Mouse (Mus musculus) regulatory T cell (primary cell): ENCODE measurements around the gene Adrm1.

Source experiments
- in situ Hi-C: fragments of 300-600 bp; cut with MboI, MseI; formaldehyde crosslinking; loops from one replicate; pipeline ENCODE4 v1.15.1; 2025; ENCODE audit warnings: high pct_unique_total_duplicates

Adrm1 gene

DNA sequence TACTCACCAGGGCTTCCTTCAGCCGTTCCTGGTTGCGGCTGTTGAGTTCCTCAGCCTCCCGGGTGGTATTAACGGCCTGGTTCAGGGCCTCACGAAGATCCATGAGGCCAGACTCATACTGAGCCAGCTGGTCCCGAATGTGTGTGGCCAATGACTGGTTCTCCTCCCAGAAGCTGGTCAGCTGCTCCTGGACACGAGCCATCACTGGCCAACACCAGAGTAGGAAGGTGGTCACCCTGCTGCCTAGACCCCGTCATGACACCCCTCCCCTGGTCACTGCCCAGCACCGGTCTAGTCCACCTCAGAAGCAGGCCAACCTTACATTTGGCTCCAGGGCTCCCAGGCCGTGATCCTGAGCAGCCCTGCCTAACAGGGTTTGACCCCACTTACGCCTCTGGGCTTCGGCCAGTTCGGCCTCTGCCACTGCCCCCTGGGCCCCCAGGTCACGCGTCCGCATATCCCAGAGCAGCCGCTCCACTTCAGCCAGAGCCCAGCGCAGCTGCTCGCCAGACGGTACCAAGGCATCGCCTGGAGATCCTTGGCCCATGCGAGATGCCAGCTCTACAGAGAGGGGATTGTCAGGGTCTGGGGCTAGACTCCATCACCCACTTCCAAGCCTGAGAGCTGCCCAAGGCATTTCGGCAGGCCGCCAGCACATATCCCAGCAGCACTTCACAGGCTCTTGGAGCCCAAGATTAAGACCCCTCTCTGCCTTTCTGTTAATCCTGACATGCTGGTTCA, 12.9 kb downstream of the Adrm1 start:
- in situ Hi-C loops = no loop called here

DNA sequence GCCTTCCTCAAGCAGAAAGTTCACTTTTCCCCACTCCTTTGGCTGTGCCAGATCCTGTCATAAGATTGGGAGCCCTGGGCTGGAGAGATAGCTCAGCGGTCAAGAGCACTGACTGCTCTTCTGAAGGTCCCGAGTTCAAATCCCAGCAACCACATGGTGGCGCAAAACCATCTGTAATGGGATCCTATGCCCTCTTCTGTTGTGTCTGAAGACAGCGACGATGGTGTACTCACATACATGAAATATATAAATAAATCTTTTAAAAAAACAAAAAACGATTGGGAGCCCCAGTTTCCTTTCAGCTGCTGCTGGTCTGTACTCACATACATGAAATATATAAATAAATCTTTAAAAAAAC, 13.4 kb downstream of the Adrm1 start:
- in situ Hi-C loops = no loop called here

DNA sequence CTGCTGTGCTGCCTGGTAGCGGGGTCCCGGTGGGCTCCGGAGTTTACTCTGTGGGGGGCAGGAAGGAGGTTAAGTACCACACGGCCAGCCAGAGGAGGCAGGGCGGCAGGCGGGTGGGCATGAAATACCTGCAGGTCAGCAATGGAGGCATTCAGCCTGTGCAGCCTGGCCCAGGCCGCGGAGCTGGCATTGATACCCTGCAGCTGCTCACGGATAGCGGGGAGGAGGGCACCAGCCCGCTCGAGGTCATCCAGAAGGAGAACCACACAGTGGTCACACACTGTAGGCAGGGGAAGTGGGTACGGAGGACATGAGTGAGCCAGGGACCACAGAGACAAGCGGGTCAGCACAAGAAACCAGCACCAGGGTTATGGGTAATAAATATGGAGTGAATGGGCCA, 14.4 kb downstream of the Adrm1 start:
- in situ Hi-C loops = no loop called here

DNA sequence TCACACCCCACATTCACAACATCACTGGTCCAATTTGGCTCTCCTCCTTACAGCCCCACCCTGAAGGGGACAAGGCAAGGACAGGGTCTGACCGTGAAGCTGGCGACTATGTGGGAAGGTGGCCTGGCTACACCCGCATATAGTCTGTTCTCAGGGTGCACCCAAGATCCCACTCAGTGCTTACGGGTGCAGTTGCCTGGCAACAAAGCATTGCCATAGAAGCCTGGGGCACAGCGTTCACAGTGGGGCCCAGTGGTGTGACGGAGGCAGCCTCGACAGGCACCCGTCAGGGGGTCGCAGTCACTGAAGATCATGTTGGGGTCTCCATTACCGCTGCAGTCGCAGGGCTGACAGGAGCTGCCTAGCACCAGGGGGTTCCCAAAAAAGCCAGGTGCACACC, 16.1 kb downstream of the Adrm1 start:
- in situ Hi-C loops = no loop called here

DNA sequence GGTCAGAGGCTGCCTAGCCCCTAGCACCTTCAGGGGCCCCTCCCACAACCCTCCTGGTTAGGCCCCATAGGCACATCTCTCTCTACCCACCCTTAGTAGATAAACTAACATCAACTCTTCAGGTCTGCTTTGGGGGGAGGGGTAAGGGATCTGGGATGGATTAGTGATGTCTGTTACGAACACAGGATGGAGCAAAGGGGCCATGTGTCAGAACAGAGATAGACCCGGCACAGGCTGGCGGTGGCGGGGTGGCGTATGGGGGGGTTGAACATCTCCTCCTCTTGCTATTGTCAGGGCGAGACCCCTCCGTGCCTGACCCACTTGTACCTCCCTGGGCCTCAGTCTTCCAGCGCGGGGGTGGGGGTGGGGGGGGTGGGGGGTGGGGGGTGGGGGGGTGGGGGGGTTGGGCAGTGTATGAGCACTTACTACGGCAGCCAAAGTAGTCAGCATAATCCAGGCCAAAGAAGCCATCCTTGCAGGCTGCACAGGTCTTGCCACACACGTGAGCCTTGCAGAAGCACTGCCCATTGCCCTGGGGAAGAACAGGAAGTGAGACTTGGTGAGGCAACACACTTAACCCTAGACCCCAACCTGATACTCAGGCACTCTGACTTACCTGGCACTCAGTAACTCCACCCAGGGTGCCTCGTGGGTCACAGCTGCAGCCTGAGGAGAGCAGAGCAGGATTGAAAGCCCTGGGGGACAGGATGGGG, 25.5 kb downstream of the Adrm1 start:
- in situ Hi-C loops = no loop called here

DNA sequence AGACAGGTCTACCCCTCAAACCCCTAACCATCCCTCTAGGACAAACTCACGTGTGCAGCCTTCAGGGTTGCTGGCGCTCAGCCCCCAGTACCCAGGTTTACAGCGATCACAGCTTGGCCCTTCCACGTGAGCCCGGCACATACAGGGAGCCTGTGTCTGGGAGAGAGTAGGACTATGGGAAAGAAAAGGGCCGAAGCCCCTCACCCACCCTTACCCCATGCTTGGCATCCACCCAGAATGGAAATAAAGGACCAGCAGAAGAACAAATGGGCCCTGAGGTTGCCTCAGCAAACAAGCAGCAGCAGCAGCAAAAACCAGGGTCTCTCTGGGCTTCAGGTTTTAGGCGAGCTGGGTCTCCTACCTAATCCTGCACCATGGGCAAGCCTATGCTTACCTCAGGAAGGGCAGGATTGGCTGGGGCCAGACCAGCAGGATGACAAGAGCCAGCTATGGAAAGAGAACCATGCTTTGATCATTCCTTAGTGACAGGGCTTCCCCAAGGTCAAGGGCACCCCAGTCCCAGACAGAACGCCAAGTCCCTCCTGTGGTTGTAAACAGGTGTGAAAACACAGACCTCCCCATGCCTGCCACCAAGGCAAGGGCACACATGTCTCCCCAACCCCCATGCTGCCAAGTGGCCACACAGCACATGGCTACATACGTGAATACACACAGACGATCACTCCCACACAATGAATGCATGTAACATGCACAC, 26.2 kb downstream of the Adrm1 start:
- in situ Hi-C loops = no loop called here

DNA sequence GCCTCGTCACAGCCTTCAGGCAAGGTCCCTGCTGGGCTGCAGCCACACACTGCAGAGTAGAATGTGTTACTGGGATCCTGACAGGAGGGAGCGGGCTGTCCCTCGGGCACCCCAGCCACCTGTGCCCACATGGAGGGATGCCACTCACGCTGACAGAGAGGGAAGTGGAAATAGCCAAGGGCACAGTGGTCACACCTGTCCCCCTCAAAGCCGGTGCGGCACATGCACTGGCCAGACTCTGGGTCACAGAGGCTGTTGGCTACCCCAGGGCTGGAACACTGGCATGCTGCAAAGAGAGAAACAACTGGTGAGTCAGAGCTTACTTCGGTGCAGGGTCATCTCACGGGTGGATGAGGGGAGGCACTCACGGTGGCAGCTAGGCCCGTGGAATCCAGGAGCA, 27.5 kb downstream of the Adrm1 start:
- in situ Hi-C loops = no loop called here

DNA sequence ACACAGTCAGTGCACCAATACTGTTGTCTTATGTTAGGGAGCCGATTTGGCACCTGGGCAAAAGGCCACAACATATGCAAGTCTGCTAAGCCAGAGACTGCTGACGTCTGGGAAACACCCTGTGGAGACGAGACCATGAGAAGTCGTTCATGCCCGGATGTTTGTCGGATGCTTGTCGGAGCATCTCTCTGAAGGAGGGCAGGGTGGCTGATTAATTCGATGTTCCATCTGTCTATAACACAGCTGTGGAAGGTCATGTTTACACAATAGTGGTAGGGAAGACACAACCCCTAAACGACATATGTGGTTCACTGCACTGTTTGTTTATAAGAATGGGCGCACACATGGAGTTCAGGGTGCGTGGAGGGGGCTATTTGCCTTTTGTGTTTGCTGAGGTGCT, 29.4 kb downstream of the Adrm1 start:
- in situ Hi-C loops = no loop called here

DNA sequence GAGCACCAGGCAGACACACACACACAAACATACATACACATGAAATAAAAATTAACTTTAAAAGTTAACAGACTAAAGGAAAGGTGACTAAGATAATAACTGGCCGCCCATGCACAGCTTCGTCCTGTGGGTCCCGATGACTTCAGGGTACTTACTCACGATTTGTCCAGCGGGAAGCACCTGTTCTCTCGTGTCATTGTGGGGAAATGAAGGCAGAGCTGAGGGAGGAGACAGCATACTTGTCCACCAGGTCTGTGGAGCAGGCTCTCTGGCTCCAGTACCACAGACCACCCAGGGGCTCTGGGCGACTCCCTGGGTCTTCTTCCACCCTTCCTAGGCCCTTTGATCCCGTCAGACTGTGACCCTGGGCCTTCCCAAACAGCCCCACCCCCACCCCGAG, 30.0 kb downstream of the Adrm1 start:
- in situ Hi-C loops = no loop called here

DNA sequence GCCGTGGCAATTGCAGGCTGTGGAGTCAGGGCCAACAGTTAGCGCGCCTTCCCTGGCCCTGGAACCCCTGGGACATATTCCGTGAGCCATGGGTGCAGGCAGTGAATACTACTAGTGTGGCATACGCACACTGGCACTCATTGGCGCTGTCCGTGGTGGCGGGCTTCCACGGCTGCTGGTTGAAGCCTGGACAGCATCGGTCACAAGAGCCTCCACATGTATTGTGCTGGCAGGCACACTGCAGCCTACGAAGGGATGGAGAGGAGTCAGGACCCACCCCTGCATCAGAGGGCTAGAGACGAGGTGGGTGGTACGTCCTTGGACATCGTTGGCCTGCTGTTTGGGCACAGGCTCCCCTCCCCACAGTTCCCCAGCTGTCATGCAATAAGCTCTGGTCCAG, 31.0 kb downstream of the Adrm1 start:
- in situ Hi-C loops = no loop called here

DNA sequence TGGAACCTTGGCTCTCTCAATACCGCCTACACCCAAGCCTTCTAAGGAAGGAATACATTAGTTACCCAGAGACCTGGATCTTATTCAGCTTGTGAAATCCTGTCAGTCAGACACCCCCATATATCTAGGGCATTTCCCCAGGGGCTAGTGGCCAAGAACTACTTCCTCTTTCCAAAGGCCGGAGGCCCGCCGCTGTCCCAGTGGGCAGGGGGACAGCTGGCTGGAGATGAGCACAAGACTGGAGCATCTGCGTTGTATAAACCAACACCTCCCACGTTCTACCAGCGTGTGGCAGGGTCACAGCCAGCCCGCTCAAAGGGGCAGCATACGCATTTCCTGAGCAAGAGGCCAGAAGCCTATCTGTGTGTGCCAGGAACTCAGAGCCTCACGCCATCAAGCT, 31.5 kb downstream of the Adrm1 start:
- in situ Hi-C loops = no loop called here

DNA sequence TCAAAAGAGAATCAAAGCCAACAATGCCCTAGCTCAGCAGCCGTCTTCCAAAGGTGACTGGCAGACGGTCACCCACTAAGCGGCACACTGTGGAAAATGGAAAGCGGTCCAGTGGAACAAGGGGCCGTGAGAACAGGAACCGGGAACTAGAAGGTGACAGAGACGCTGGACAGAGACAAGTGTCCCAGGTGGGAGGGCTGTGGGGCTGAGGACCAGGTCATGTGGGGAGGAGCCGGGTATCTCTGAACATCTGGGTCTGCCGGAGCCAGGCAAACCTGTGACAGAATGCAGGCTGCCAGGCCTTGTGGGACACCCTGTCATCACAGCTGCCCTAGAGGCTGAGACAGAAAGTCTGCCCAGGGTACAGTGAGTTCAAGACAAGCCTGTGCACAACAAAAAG, 33.2 kb downstream of the Adrm1 start:
- in situ Hi-C loops = no loop called here

DNA sequence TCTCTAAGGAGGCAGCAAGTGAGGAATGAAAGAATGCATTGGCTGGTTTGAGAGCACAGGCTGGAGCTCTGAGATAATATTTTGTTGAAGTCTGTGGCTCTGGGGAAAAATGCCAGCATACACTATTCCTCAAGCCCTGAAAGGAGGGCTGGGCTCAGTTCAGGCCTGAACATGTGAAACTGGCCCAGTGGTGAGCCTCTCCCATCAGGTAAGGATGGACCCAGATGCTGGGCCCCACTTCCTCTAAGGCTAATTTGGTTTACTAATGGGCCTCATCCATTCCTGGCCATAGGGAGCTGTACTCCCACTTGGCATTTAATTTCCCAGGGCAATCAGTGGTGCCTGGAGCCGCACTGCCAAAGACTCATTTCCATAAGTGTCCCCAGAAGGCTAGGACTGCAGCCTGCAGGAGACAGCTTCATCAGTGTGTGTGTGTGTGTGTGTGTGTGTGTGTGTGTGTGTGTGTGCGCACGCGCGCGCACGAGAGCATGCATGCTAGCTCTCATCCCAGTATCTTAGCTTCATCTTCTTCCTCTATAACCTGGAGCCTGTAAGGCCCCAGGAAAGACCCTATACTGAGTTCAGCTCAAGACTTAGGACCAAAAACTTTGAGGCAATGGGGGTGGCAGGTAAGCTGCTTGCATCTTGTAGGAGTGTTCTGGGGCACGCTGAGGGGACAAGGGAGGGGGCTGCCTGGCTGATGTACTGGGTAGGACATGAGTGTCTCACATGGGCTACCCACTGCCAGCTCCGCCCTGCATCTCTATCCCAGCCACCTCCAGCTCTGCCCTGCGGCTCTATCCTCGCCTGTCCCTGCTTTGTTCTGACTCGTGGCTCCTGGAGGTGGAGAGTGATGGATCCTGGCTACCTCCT, 34.0 kb downstream of the Adrm1 start:
- in situ Hi-C loops = no loop called here

DNA sequence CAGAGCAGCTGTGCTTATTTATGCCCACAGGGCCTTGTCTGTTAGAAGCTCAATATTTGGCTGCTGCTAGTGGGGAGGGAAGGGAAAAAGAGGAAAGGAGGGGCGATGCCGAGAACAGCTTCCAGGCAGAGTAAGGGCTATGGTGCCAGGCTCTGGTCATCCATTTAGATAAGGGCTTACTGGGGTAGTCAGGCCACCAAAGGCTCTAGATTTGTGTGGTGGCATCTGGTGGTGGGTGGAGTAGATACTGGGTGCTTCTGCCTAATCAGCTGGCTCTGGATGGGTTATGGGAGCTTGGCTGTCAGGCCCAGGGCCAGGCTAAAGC, 34.6 kb downstream of the Adrm1 start:
- in situ Hi-C loops = no loop called here

DNA sequence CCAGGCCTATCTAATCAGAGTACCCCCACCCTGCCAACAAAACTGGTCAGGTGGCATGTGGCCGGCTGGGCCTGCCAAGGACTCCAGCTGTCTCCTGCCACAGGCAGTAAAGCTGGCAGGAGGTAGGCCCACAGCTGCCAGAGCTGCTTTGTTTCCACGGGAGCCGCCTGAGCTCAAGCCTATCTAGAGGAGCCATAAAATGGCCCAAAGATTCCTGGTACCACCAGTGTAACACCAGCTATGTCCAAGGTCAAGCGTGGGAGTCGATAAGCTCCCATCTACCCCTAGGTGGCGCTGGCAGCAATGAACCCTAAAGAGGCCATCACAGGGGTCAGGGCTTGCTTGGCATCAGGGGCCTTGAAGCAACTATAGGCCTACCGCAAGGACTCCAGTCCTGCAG, 36.6 kb downstream of the Adrm1 start:
- in situ Hi-C loops = no loop called here

DNA sequence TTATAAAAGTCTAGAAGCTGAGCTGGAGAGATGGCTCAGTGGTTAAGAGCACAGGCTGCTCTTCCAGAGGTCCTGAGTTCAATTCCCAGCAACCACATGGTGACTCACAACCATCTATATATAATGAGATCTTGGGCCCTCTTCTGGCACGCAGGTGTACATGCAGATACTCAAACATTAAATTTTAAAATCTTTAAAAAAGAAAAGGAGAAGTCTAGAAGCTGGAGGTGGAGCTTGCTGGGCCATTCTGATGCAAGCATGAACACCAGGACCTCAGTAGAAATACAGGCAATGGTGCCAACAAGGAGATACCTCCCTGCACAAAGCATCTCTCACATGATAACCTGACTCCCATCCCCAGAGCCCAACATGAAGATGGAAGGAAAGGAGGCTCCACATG, 37.7 kb downstream of the Adrm1 start:
- in situ Hi-C loops = no loop called here

DNA sequence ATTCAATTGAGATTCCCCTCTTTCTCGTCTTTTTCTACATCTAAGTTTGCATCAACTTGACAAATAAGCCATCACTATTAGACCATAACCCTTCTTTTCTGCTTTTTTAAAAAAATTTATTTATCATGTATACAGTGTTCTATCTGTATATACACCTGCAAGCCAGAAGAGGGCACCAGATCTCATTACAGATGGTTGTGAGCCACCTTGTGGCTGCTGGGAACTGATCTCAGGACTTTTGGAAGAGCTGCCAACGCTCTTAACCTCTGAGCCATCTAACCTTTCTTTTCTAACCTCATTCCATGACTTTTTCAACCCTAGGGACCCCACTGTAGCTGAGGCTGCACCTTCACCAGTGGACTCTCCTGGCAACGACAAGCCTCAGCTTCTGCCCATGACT, 41.0 kb downstream of the Adrm1 start:
- in situ Hi-C loops = loop anchor here (5.0 kb wide), 1 partner anchor 40 kb away; no protein-coding TSS in a partner anchor

DNA sequence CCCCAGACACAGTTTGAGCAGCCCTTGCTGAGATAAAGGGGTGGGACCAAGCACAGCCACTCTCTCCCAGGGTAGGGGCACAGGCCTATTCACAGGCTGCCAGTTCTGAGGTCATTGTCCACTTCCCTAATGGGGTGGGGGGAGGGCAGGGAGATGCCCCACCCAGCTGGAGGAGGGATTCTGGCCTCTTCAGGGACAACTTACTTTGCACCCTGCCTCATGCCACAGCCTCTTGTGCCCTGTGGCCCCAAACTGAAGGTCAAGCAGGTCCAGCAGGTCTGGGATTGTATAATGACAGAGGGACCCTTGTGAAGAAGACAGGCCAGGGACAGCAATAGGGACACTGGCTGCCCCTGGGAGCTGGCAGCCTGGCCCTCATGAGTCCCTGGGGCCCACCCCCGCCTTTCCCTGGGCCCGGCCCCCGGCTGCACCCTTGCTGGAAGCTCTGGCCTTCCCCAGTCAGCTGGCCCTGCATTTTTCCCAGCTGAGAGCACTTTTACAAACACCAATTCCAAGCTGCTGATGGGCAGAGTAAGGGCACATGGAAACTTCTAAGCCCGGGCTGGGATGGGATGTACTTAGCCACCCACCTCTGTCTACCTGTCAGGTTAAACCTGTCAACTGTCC, 43.2 kb downstream of the Adrm1 start:
- in situ Hi-C loops = loop anchor here (5.0 kb wide), 1 partner anchor 38 kb away; no protein-coding TSS in a partner anchor

DNA sequence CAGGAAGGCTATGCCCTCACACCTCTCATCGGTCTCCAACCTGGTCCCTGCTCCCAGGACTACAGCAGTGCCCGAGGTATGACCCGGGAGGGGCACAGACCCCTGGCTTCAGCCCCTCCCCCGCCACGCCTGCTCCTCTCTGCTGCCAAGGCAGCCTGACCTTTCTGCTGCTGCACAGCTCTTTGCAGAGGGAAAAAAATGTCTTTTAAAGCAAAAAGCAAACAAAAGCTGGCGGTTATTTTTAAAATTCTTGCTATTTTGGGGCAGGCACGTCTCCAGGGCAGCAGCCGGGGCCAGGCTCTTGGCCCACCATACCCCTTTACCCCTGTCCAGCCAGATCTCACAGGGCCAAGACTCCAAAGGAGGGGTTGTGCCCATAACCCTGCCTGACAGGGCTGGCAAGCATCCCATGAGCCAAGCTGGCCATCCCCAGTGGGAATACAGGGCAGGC, 43.8 kb downstream of the Adrm1 start:
- in situ Hi-C loops = no loop called here

DNA sequence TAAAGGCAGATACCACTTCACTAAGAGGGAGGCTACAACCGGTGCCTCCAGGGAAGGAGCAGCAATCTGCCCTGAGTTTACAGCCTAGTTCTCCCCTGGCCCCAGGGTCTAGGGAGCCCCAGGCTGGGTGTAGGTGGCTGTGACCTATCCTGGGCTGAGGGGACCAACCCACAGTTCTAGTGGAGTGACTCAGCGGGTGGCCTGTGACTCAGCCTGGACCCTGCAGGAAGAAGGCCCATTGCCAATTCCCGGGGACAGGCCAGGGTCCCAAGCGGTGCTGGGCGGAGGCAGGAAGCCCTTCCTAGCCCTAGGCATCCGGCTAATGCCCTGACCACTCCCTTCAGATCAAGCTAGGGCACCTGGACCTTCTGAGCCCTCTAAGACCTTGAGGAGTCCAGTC, 44.7 kb downstream of the Adrm1 start:
- in situ Hi-C loops = no loop called here

DNA sequence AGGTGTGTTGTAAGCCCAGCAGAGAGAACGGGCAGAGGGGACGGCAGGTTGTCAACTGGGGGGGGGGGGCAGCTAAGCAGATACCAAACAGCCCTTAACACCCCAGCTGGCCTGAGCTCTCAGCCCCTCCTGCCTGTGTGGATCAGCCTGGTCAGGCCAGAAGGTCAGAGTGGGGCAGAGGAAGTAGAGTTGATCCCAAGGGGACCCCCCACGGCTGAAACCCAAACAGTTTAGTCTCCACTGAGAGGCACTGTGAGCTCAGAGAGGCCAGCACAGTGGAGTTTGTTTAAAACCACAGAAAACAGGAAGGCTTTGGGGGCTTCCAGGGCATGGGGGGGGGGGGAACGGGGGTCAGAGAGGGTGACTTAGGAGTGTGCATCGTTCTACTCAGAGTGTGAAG, 45.6 kb downstream of the Adrm1 start:
- in situ Hi-C loops = no loop called here

DNA sequence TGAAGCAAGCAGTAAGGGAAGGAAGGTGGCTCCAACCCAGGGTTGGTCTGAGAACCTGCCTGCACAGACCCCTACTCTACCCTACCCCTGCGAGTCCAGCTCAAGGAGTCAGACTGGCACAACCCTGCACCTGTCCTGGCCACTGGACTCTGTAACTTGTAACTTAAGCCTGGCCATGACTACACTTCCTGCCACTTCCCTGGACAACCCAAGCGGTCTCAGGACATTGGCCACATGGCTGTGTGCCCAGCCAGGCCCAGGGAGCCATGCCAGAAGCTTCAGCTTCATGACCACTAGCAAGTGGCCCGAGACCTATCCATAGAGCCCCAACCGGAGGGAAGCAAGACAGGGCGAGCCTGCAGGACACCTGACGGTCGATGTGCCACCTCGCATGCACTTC, 46.3 kb downstream of the Adrm1 start:
- in situ Hi-C loops = no loop called here
